Mouse (Mus musculus) testis, adult 2 months (tissue): ENCODE measurements around the gene Etv3. TPM values are rescaled to one million over a fixed set of nuclear protein-coding genes. Genes with fewer than 3 reads are reported as not detected.

Experiments
- H3K27ac ChIP-seq: fragments of 200-500 bp; 2 replicates; pipeline ENCODE4 v1.5.1; 2012; ENCODE audit warnings: low read depth, low read length; ENCODE audit not compliant: control insufficient read depth, insufficient read depth
- H3K27me3 ChIP-seq: fragments of 200-500 bp; 2 replicates; pipeline ENCODE4 v1.6.1; 2012; ENCODE audit warnings: mild to moderate bottlenecking, low read length, moderate library complexity; ENCODE audit not compliant: control insufficient read depth, insufficient read depth
- H3K36me3 ChIP-seq: fragments of 200-500 bp; 2 replicates; pipeline ENCODE4 v1.6.1; 2012; ENCODE audit warnings: mild to moderate bottlenecking, low read length; ENCODE audit not compliant: control insufficient read depth, insufficient read depth
- H3K4me1 ChIP-seq: fragments of 200-500 bp; 2 replicates; pipeline ENCODE4 v1.6.1; 2012; ENCODE audit warnings: low read length; ENCODE audit not compliant: control insufficient read depth, insufficient read depth
- H3K4me3 ChIP-seq: fragments of 200-500 bp; 2 replicates; pipeline ENCODE4 v1.5.1; 2012; ENCODE audit warnings: low read depth, mild to moderate bottlenecking, low read length, moderate library complexity, mixed read lengths; ENCODE audit not compliant: control insufficient read depth
- CTCF ChIP-seq: fragments of 200-500 bp; IDR thresholded peaks from 2 replicates; pipeline ENCODE4 v1.5.1; 2012; ENCODE audit warnings: low read depth, mild to moderate bottlenecking, inconsistent platforms, low read length, moderate library complexity; ENCODE audit not compliant: control insufficient read depth, insufficient read depth, insufficient replicate concordance
- POLR2A ChIP-seq: fragments of 200-500 bp; IDR thresholded peaks from 2 replicates; pipeline ENCODE4 v1.6.1; 2012; ENCODE audit warnings: low read depth, mild to moderate bottlenecking, inconsistent platforms, low read length, moderate library complexity; ENCODE audit not compliant: control insufficient read depth
- polyA plus RNA-seq: library from polyadenylated mRNA; depleted of rRNA; stranded (reverse); fragments of >200 nt; gene quantifications from 2 replicates; pipeline ENCODE4 v1.2.3, GENCODE M21; 2012

Etv3 gene
- polyA plus RNA-seq, 1 experiment = 4.0 TPM

DNA sequence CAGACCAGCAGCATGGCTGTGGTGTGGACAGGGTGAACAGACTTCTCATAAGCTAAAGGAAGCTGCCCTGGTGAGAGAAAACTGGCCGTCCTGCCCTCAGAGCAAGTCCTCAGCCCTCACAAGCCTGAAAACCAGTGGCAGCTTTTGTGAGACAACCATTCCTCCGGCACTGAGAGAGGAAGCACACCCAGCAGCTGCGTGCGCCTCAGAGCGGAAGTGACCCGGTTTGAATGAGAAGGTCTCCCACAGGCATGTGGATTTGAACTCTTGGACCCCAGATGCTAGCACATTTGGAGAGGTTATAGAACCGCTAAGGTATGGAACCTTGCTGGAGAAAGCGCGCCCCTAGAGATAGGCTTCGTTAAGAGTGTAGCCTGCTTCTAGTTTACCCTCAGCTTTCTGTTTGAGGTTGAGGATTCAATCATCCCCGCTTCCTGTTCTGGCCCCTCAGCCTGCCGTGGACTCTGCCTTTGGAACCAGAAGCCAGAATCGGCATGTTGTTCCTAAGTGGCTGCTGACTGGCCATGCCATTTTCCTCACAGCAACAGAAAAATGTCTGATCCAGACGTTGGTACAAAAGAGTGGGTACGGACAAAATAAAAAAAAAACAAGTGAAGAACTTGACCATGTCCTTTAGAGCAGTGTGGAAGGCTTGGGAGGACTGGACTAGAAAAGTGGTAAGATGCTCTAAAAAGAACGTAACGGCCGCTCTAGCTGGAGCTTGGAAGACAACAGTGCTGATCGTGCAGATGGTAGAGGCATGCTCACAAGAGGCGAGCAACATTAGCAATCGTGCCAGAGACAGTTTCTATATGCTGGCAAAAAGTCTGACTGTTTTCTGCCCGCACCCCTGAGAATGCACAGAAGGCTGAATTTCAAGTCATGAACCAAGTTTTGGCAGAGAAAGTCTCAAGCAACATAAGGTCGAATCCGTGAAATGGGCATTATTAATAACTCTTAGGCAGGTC, 24.8 kb upstream of the Etv3 start:
- Histone ChIP-seq H3K36me3 (no peaks in the 10 kb centered on the region), H3K27me3 (no peaks in the 10 kb centered on the region), H3K4me3 (peak overlapping the region; percentile 16), H3K4me1 (peaks cover 8% of the 10 kb centered on the region; the same call in 1 of the 2 replicates), H3K27ac (0 out of 2 replicates have a peak overlapping the region, but pooled peaks have one; percentile 26)
- TF ChIP-seq POLR2A (no peak), CTCF (no peak)

DNA sequence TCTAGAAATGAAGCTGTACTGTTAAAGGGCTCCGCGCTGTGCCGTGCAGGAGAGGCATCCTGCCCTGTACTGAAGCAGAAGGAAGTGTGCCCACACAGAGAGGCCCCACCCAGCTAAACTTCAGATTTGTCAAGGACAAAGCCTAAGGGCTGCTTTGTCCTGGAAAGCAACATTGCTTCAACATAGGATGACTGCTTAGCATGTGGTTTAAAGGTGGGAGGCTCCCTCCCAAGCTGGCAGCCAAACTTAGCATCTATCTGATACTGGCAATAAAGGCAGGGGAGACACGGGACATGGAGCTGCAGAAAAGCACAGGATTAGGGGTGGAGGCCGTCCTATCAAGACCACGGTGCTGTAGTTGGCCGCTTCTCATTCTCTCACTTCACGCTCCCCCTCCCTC, 24.1 kb upstream of the Etv3 start:
- H3K4me1 ChIP-seq = peaks cover 8% of the 10 kb centered on the region; the same call in 1 of the 2 replicates
- TF ChIP-seq POLR2A (no peak; the same call in 1 of the 2 replicates), CTCF (no peak)
- H3K4me3 ChIP-seq = no peak overlapping the region
- no peaks in the 10 kb centered on the region for H3K36me3 ChIP-seq
- H3K27ac ChIP-seq = no peak overlapping the region
- H3K27me3 ChIP-seq = no peaks in the 10 kb centered on the region

DNA sequence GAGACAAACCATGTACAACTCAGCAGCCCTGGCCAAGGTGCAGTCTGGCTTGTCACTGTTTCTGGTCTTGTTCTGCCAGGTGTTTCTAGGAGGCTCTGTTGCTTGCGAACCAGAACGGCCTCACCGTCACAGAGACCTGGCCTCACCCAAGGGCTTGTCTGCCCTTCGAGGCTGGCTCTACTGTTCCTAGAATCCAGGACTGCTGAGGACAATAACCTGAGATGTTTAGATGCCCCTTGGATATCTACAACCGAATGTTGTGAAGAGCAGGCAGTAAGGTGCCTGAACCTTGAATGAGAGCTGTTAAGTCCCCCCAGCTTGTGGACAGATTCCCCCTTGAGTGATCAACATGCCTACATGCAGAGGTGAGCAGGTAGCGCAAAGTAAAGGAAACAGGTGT, 22.4 kb upstream of the Etv3 start:
- Histone ChIP-seq H3K27ac (no peak overlapping the region), H3K4me3 (no peak overlapping the region), H3K27me3 (no peaks in the 10 kb centered on the region), H3K36me3 (no peaks in the 10 kb centered on the region), H3K4me1 (peaks cover 8% of the 10 kb centered on the region; the same call in 1 of the 2 replicates)
- TF ChIP-seq POLR2A (no peak), CTCF (no peak)

DNA sequence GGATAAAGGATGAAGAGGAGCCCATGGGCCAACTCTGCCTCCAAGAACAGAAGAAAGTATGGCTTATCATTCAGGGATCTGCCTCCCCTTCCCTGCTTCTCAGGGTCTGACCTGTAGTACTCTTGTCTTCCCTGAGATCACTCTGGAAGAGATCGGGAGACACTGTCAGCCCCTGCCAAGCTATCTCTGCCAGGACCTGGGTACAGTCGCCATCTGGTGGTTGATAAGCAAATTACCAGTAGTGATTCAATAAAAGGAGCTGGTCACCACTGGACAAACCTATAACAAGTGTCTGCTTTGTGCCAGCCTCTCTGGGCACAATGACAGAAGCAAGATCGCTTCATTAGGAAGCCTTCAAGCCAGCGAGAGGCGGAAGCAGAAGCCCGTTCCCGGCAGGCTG, 20.9 kb upstream of the Etv3 start:
- peaks cover 15% of the 10 kb centered on the region for H3K4me1 ChIP-seq
- no peaks in the 10 kb centered on the region for H3K36me3 ChIP-seq
- no peaks in the 10 kb centered on the region for H3K27me3 ChIP-seq
- H3K27ac ChIP-seq = no peak overlapping the region
- no peak overlapping the region for H3K4me3 ChIP-seq
- TF ChIP-seq CTCF = peak; percentile 49; the same call in 1 of the 2 replicates
- no peak for TF ChIP-seq POLR2A

DNA sequence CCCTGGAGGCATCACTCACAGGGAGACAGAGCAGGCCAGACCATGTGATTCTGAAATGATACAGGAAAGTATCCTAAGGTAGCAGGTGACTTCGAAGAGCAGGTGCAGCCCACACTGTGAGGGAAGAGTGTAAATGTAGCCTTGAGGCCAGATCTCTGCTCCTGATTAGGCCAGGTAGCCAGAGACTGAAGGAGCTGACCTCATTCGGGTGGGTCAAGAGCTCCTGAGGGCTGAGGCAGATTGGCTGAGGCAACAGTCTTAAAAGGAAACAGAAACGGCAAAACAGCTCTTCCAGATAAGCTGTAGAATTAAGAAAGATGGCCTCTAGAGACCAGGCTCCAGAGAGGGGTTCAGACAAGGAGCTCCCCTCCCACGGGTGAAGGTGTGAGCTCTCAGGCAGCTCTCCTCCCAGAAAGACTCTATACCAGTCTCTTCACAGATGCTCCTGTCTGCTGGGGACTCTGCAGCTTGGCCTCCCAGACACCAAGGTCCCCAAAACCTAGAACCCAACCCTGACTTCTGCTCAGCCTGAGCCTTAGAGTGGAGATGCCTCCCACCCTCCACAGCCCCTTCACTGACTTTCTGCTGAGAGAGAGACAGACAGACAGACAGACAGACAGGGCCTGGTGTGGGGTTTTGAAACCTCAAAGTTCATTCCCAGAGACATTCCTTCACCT, 20.3 kb upstream of the Etv3 start:
- Histone ChIP-seq H3K4me3 (no peak overlapping the region), H3K27me3 (no peaks in the 10 kb centered on the region), H3K4me1 (peaks cover 15% of the 10 kb centered on the region), H3K36me3 (no peaks in the 10 kb centered on the region), H3K27ac (no peak overlapping the region)
- no peak for TF ChIP-seq POLR2A

DNA sequence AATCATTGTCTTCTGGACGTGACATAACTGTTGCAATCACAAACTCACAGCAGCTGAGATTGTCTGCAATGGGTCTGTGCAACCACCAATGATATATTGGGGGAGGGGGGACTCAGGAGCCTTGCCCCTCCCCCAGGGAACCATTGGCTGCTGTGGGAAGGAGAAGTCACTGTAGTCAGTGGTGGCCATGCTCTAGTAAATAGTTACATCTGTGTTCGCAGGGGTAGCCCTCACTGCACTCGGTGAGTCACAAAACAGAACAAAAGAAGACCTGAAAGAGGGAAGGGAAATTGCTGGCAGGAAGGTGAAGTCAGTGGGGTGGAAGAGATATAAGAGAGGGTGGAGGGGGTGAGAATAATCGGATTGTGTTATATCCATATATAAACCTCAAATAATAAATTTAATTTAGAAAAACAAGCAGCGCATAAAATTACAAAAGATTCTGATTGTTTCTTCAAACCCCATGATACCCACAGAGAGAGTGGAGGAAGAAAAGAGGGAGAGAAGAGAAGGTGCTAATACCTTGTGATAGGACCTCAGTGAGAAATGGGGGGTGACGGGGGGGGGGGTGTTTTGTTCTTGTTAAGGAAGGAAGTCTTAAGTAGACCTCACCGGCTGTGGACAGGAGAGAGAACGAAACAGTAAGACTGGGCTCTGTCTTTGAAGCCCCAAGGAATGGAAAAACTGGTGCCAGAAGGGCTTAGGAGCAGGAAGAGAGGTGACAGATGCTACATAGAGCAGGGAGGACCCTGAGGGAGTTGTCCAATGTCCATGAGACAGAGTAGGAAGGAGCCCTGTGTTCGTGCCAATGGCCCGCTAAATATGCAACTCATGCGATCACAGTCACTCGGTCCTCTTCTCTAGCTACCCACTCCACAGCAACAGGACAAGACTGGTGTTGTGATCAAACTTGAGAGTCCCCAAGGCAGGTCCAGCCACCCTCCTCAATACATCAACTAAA, 18.5 kb upstream of the Etv3 start:
- TF ChIP-seq CTCF = no peak
- no peak for TF ChIP-seq POLR2A
- Histone ChIP-seq H3K4me3 (no peak overlapping the region), H3K27ac (no peak overlapping the region), H3K27me3 (no peaks in the 10 kb centered on the region), H3K36me3 (no peaks in the 10 kb centered on the region), H3K4me1 (peaks cover 7% of the 10 kb centered on the region)
